Mouse (Mus musculus) forebrain, embryonic 11.5 days (tissue): ENCODE results near the gene Nt5dc3. TPM values are rescaled to one million over a fixed set of nuclear protein-coding genes. Genes with fewer than 3 reads are reported as not detected.

Experiments
- ATAC-seq: fragments of 200-750 bp; cut with Nextera tagmentation; replicated peaks from 2 replicates; pipeline ENCODE4 v1.8.0; 2017; ENCODE audit warnings: moderate TSS enrichment; ENCODE audit not compliant: low FRiP score
- DNase-seq: peaks from one replicate; pipeline ENCODE4 v3.0.0-alpha.2; 2017; ENCODE audit warnings: low spot score
- H3K27ac ChIP-seq: fragments of 300-500 bp; sonication (generic); 2 replicates; pipeline ENCODE4 v1.5.1; 2014; ENCODE audit warnings: low read depth, low read length
- H3K27me3 ChIP-seq: fragments of 300-500 bp; sonication (generic); 2 replicates; pipeline ENCODE4 v1.6.1; 2014; ENCODE audit warnings: mild to moderate bottlenecking, low read length, mixed read lengths; ENCODE audit not compliant: control insufficient read depth, insufficient read depth
- H3K36me3 ChIP-seq: fragments of 300-500 bp; sonication (generic); 2 replicates; pipeline ENCODE4 v1.6.1; 2014; ENCODE audit warnings: mild to moderate bottlenecking, low read length, moderate library complexity, mixed read lengths; ENCODE audit not compliant: control insufficient read depth, insufficient read depth
- H3K4me1 ChIP-seq: fragments of 300-500 bp; sonication (generic); replicated peaks from 2 replicates; pipeline ENCODE4 v1.6.1; 2014; ENCODE audit warnings: low read length, mixed read lengths; ENCODE audit not compliant: control insufficient read depth, insufficient read depth
- H3K4me2 ChIP-seq: fragments of 300-500 bp; sonication (generic); 2 replicates; pipeline ENCODE4 v1.6.1; 2014; ENCODE audit warnings: low read depth, mild to moderate bottlenecking, low read length, moderate library complexity, mixed read lengths; ENCODE audit not compliant: severe bottlenecking
- H3K4me3 ChIP-seq: fragments of 300-500 bp; sonication (generic); 2 replicates; pipeline ENCODE4 v1.5.1; 2014; ENCODE audit warnings: low read depth, low read length
- H3K9ac ChIP-seq: fragments of 300-500 bp; sonication (generic); 2 replicates; pipeline ENCODE4 v1.6.1; 2014; ENCODE audit warnings: low read length
- H3K9me3 ChIP-seq: fragments of 300-500 bp; sonication (generic); 2 replicates; pipeline ENCODE4 v1.6.1; 2016; ENCODE audit warnings: low read length, mixed read lengths; ENCODE audit not compliant: control insufficient read depth
- WGBS: fragments of 180-500 bp; shearing (Covaris S2); extraction: QIAGEN DNeasy Blood & Tissue Kit; methylation state at CpG from one replicate; pipeline ENCODE4 v1.1.7; 2014; 5-methylcytosine and 5-hydroxymethylcytosine counted together
- polyA plus RNA-seq: library from polyadenylated mRNA; unstranded; fragments of >200 nt; fragmentation: Nextera tagmentation; extraction: Ambion mirVana; gene quantifications from 2 replicates; pipeline ENCODE4 v1.2.1, GENCODE M21; 2014

The Nt5dc3 gene
- polyA plus RNA-seq, 1 experiment from 2014 or later: 1.5 TPM

GRCm38 (mm10) chr10:86860396-86860795, 81.6 kb downstream of the Nt5dc3 start:
- DNase-seq (no peak), ATAC-seq (no peak)
- Histone ChIP-seq H3K9ac (no peak overlapping the region), H3K36me3 (no peaks in the 10 kb centered on the region), H3K9me3 (no peaks in the 10 kb centered on the region), H3K4me3 (no peak overlapping the region), H3K27ac (no peak overlapping the region), H3K27me3 (no peaks in the 10 kb centered on the region), H3K4me2 (no peak overlapping the region), H3K4me1 (no peaks in the 10 kb centered on the region)
- 84% methylated on average over 4 of the region's 4 CpGs for WGBS

GRCm38 (mm10) chr10:86862496-86862895, 83.7 kb downstream of the Nt5dc3 start:
- Histone ChIP-seq H3K4me3 (no peak overlapping the region), H3K9ac (no peak overlapping the region), H3K9me3 (no peaks in the 10 kb centered on the region), H3K27ac (no peak overlapping the region), H3K27me3 (no peaks in the 10 kb centered on the region), H3K36me3 (no peaks in the 10 kb centered on the region), H3K4me2 (no peak overlapping the region), H3K4me1 (no peaks in the 10 kb centered on the region)
- DNase-seq (no peak), ATAC-seq (no peak)
- WGBS: 92% methylated on average over 6 of the region's 6 CpGs

- Histone ChIP-seq H3K4me1 (no peaks in the 10 kb centered on the region), H3K27me3 (no peaks in the 10 kb centered on the region), H3K9ac (no peak overlapping the region), H3K9me3 (no peaks in the 10 kb centered on the region), H3K4me2 (no peak overlapping the region), H3K4me3 (no peak overlapping the region), H3K27ac (no peak overlapping the region), H3K36me3 (no peaks in the 10 kb centered on the region)
- 89% methylated on average over 6 of the region's 6 CpGs for WGBS
- ATAC-seq (no peak), DNase-seq (no peak)
These were observed 84.6 kb downstream of the Nt5dc3 start for GRCm38 (mm10) chr10:86863429-86863828.

DNA sequence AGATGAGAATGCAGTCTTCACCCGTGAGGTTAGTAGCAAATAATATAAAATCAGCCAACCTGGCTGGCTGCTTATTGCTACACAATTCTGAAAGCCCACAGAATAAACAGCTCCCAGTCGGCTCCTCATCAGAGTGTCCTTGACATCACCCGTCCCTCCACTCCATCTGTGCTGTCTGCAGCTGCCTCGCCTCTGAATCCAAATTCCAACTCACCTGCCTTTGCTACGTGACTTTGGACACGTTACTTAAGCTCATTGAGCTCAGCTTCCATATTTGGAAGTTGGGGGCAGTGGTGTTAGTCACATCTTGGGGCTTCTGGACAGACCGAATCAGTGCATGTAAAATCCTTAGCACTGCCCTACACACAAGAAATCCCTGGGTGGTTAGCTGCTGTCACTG, 93.3 kb downstream of the Nt5dc3 start:
- 86% methylated on average over 7 of the region's 7 CpGs for WGBS
- H3K9me3 ChIP-seq: no peaks in the 10 kb centered on the region
- H3K4me2 ChIP-seq: no peak overlapping the region
- ATAC-seq: no peak
- no peak for DNase-seq
- H3K9ac ChIP-seq: no peak overlapping the region
- H3K27me3 ChIP-seq: no peaks in the 10 kb centered on the region
- H3K4me3 ChIP-seq: no peak overlapping the region
- no peak overlapping the region for H3K27ac ChIP-seq
- H3K36me3 ChIP-seq: no peaks in the 10 kb centered on the region
- H3K4me1 ChIP-seq: no peaks in the 10 kb centered on the region

DNA sequence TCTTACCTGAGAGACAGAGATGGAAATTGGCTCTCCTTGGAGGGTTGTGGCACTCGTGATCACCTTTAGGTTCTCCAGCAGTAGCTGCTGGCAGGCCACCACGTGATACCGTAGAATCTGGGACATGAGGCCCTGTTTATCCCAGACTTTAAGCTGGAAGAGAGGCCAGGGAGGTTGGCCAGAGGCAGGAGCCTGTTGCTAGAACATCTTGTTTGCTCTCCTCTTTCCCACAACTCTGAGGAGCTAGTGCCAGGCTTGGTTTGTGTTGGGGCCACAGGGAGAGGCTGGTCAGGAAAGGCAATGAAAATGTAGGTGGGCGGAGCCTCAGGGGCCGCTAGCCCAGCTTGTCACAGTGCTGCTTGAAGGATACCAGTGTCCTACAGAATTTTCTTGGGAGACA, 93.8 kb downstream of the Nt5dc3 start:
- DNase-seq (no peak), ATAC-seq (no peak)
- H3K9ac ChIP-seq: no peak overlapping the region
- WGBS: 82% methylated on average over 5 of the region's 5 CpGs
- no peak overlapping the region for H3K4me2 ChIP-seq
- no peaks in the 10 kb centered on the region for H3K9me3 ChIP-seq
- H3K27ac ChIP-seq: no peak overlapping the region
- no peaks in the 10 kb centered on the region for H3K4me1 ChIP-seq
- no peak overlapping the region for H3K4me3 ChIP-seq
- no peaks in the 10 kb centered on the region for H3K27me3 ChIP-seq
- H3K36me3 ChIP-seq: no peaks in the 10 kb centered on the region

GRCm38 (mm10) chr10:86878721-86879120, 99.9 kb downstream of the Nt5dc3 start:
- ATAC-seq: no peak
- no peak overlapping the region for H3K9ac ChIP-seq
- no peak for DNase-seq
- no peak overlapping the region for H3K4me3 ChIP-seq
- H3K36me3 ChIP-seq: no peaks in the 10 kb centered on the region
- no peak overlapping the region for H3K27ac ChIP-seq
- no peaks in the 10 kb centered on the region for H3K4me1 ChIP-seq
- H3K27me3 ChIP-seq: no peaks in the 10 kb centered on the region
- WGBS: 95% methylated on average over 7 of the region's 7 CpGs
- H3K9me3 ChIP-seq: no peaks in the 10 kb centered on the region
- no peak overlapping the region for H3K4me2 ChIP-seq

DNA sequence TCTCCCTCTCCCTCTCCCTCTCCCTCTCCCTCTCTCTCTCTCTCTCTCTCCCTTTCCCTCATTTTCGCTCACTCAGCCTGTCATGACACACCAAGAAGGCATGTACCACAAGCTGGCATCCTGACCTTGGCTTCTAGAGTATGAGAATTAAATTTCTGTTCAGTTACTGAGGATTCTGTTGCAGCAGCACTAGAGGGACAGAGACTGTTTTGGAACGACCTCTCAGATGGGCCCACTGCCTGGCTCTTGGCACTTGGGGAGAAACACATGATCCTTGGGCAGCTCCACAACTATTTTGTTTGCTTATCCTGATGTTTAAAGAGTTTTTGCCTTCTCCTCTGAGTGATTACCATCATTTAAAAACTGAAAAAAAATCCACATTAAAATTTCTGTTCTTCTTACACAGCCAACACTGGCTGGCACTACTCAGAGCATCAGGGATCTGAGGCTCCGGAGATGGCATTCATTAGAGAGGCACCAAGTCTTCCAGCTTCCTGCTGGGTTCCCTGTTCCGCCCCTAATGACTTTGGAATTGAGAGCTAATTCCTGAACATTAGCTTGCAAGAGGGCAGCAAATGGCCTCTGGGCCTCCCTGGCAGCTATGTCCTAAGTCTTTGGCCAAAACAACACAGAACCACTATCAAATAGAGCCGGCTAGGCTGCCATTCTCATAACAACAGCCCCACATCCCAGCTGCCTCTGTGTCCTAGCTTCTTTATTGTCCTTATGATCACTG, 101.4 kb downstream of the Nt5dc3 start:
- WGBS: 64% methylated on average over 5 of the region's 5 CpGs
- Histone ChIP-seq H3K27me3 (no peaks in the 10 kb centered on the region), H3K27ac (no peak overlapping the region), H3K4me3 (no peak overlapping the region), H3K36me3 (no peaks in the 10 kb centered on the region), H3K4me1 (no peaks in the 10 kb centered on the region), H3K9ac (no peak overlapping the region), H3K4me2 (no peak overlapping the region), H3K9me3 (no peaks in the 10 kb centered on the region)
- DNase-seq: peak; percentile 42
- ATAC-seq: no peak

DNA sequence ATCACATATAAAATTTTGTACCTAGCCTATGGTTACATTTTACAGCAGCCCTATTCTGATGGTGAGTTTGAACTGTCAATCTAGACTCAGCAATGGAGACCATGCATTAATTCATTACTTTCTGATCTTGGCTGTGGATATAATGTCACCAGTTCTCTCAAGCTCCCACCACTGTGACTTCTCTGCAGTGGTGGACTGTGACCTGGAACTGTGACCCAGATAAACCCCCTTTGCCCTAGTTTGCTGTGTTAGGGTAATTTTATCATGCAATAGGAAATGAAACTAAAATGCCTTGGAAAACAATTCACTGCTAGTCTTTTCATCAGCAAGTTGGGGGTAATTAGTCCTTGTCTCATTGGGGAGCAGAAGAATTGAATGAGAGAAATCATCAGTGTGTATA, 102.6 kb downstream of the Nt5dc3 start:
- Histone ChIP-seq H3K27me3 (no peaks in the 10 kb centered on the region), H3K9me3 (no peaks in the 10 kb centered on the region), H3K36me3 (no peaks in the 10 kb centered on the region), H3K4me3 (no peak overlapping the region), H3K27ac (no peak overlapping the region), H3K9ac (no peak overlapping the region), H3K4me1 (no peaks in the 10 kb centered on the region), H3K4me2 (no peak overlapping the region)
- no peak for ATAC-seq
- peak; percentile 2 for DNase-seq

GRCm38 (mm10) chr10:86886434-86886833, 107.6 kb downstream of the Nt5dc3 start:
- H3K4me1 ChIP-seq: no peaks in the 10 kb centered on the region
- WGBS: 91% methylated on average over 1 of the region's 1 CpGs
- no peak for DNase-seq
- no peak overlapping the region for H3K4me2 ChIP-seq
- no peak overlapping the region for H3K9ac ChIP-seq
- no peaks in the 10 kb centered on the region for H3K27me3 ChIP-seq
- no peaks in the 10 kb centered on the region for H3K36me3 ChIP-seq
- no peaks in the 10 kb centered on the region for H3K9me3 ChIP-seq
- ATAC-seq: no peak
- no peak overlapping the region for H3K27ac ChIP-seq
- no peak overlapping the region for H3K4me3 ChIP-seq
